Mouse (Mus musculus): ENCODE data around the gene Gm49776. TPM values are rescaled to one million over a fixed set of nuclear protein-coding genes. Genes with fewer than 3 reads are reported as not detected.
A peak's percentile ranks its signal among the peaks of the same experiment; 100 is the strongest.

Gm49776 gene
- total and polyA plus RNA-seq, 2 experiments from 2014 or later: 3.1 TPM; not detected in 1

- Histone ChIP-seq H3K27me3 (ENCODE audit: insufficient read depth, low read length) (no peaks in the 10 kb centered on the region), H3K27ac (peak within 1 kb of the TSS; percentile 92), H3K4me3 (ENCODE audit: low read length) (peak within 1 kb of the TSS; percentile 63), H3K36me3 (ENCODE audit: insufficient read depth, low read length) (peaks cover 14% of the 10 kb centered on the region), H3K4me1 (ENCODE audit: insufficient read depth, low read length) (peaks cover 21% of the 10 kb centered on the region), H3K9ac (replicated peaks; ENCODE audit: low read length) (peak within 1 kb of the TSS; percentile 82), H3K9me3 (ENCODE audit: low read length) (no peaks in the 10 kb centered on the region), H3K4me2 (ENCODE audit: low read depth, low read length) (peak within 1 kb of the TSS; percentile 85)
- no peak for TF ChIP-seq CTCF (IDR thresholded peaks at IDR 0.05; ENCODE audit: low read depth)
- DNase-seq (ENCODE audit: low spot score) (peak; percentile 89), ATAC-seq (peak; percentile 83)
- 1% methylated on average over 61 of the region's 79 CpGs for WGBS
These were observed 23.3 kb downstream of the Gm49776 start, which contains the start of gene Zdhhc8 for GRCm38 (mm10) chr16:18234671-18235388. Zdhhc8 (minus strand) TSS chr16:18235136.

GRCm38 (mm10) chr16:18233919-18234670 is 24.0 kb downstream of the Gm49776 start:
- WGBS: 15% methylated on average over 13 of the region's 13 CpGs
- H3K4me3 ChIP-seq (ENCODE audit: low read length): peak overlapping the region; percentile 63
- ATAC-seq (peak; percentile 16; the same call in 1 of the 2 replicates), DNase-seq (ENCODE audit: low spot score) (no peak)
- H3K9me3 ChIP-seq (ENCODE audit: low read length): no peaks in the 10 kb centered on the region
- no peaks in the 10 kb centered on the region for H3K27me3 ChIP-seq (ENCODE audit: insufficient read depth, low read length)
- no peak for TF ChIP-seq CTCF (IDR thresholded peaks at IDR 0.05; ENCODE audit: low read depth)
- H3K4me2 ChIP-seq (ENCODE audit: low read depth, low read length): peak overlapping the region; percentile 85
- peaks cover 10% of the 10 kb centered on the region for H3K36me3 ChIP-seq (ENCODE audit: insufficient read depth, low read length)
- H3K4me1 ChIP-seq (ENCODE audit: insufficient read depth, low read length): peaks cover 29% of the 10 kb centered on the region
- peak overlapping the region; percentile 92 for H3K27ac ChIP-seq
- peak overlapping the region; percentile 82 for H3K9ac ChIP-seq (replicated peaks; ENCODE audit: low read length)

- ATAC-seq: no peak
These were observed 24.7 kb downstream of the Gm49776 start for GRCm38 (mm10) chr16:18233451-18233850.

DNA sequence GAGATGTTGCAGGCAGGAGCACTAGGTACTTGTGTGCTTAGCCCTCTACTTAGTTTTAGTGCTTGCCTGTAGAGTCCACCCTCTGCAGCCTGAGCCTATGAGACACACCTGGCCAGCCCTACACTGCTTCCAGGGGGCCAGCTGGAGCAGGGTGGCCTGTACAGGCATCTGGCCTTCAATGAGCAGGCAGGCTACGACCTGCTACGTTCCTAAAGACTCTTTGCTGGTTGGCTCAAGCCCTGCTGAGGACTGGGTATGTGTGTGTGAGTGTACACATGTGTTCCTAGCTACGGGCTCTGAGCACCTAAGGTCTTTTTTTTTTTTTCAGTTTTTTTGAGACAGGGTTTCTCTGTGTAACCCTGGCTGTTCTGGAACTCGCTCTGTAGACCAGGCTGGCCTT is 26.7 kb downstream of the Gm49776 start:
- Histone ChIP-seq H3K4me1 (ENCODE audit: insufficient read depth, low read length) (peaks cover 31% of the 10 kb centered on the region), H3K36me3 (ENCODE audit: insufficient read depth, low read length) (peaks cover 18% of the 10 kb centered on the region), H3K9me3 (ENCODE audit: low read length) (no peaks in the 10 kb centered on the region), H3K9ac (replicated peaks; ENCODE audit: low read length) (no peak overlapping the region), H3K4me3 (ENCODE audit: low read length) (no peak overlapping the region), H3K4me2 (ENCODE audit: low read depth, low read length) (no peak overlapping the region), H3K27me3 (ENCODE audit: insufficient read depth, low read length) (no peaks in the 10 kb centered on the region), H3K27ac (no peak overlapping the region)
- DNase-seq (ENCODE audit: low spot score) (no peak), ATAC-seq (no peak)
- TF ChIP-seq CTCF (IDR thresholded peaks at IDR 0.05; ENCODE audit: low read depth): no peak
- WGBS: 86% methylated on average over 4 of the region's 4 CpGs

More at GRCm38 (mm10) chr16:18233451-18233850, 24.7 kb downstream of the Gm49776 start:
- no peaks in the 10 kb centered on the region for H3K9me3 ChIP-seq (ENCODE audit: low read length)
- no peak for DNase-seq (ENCODE audit: low spot score)
- no peak overlapping the region for H3K9ac ChIP-seq (replicated peaks; ENCODE audit: low read length)
- H3K27me3 ChIP-seq (ENCODE audit: insufficient read depth, low read length): no peaks in the 10 kb centered on the region
- peaks cover 6% of the 10 kb centered on the region; the same call in 1 of the 2 replicates for H3K36me3 ChIP-seq (ENCODE audit: insufficient read depth, low read length)
- H3K4me2 ChIP-seq (ENCODE audit: low read depth, low read length): peak overlapping the region; percentile 85
- H3K27ac ChIP-seq: no peak overlapping the region
- H3K4me3 ChIP-seq (ENCODE audit: low read length): no peak overlapping the region
- H3K4me1 ChIP-seq (ENCODE audit: insufficient read depth, low read length): peaks cover 31% of the 10 kb centered on the region
- WGBS: 54% methylated on average over 1 of the region's 1 CpGs
- TF ChIP-seq CTCF (IDR thresholded peaks at IDR 0.05; ENCODE audit: low read depth): no peak

GRCm38 (mm10) chr16:18231047-18231446 is 27.1 kb downstream of the Gm49776 start:
- no peak for TF ChIP-seq CTCF (IDR thresholded peaks at IDR 0.05; ENCODE audit: low read depth)
- no peak for DNase-seq (ENCODE audit: low spot score)
- H3K36me3 ChIP-seq (ENCODE audit: insufficient read depth, low read length): peaks cover 22% of the 10 kb centered on the region
- no peak overlapping the region for H3K4me3 ChIP-seq (ENCODE audit: low read length)
- WGBS: 82% methylated on average over 3 of the region's 3 CpGs
- no peaks in the 10 kb centered on the region for H3K27me3 ChIP-seq (ENCODE audit: insufficient read depth, low read length)
- no peak overlapping the region for H3K27ac ChIP-seq
- no peak overlapping the region for H3K4me2 ChIP-seq (ENCODE audit: low read depth, low read length)
- no peak overlapping the region for H3K9ac ChIP-seq (replicated peaks; ENCODE audit: low read length)
- no peaks in the 10 kb centered on the region for H3K9me3 ChIP-seq (ENCODE audit: low read length)
- no peak for ATAC-seq
- peaks cover 28% of the 10 kb centered on the region for H3K4me1 ChIP-seq (ENCODE audit: insufficient read depth, low read length)

DNA sequence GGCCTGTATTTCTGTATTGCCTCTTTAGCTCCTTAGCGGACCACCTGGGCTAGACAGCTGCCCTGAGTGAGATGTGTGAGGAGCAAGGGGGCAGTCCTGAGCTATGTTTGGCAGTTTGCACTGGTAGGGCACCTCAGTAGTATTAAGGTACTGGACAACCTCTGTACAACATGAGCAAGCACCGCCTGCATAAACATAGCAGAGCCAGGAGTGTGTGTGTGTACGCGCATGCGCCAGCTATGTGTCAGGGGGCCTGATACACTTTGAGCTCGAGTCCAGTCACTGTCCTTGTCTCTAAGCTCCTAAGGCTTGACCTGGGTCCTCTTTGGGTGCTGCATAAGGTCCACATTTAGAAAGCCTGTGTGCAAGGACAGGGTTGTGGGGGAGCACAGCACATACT is 27.5 kb downstream of the Gm49776 start:
- ATAC-seq: no peak
- 91% methylated on average over 6 of the region's 6 CpGs for WGBS
- TF ChIP-seq CTCF (IDR thresholded peaks at IDR 0.05; ENCODE audit: low read depth): no peak
- no peak for DNase-seq (ENCODE audit: low spot score)
- Histone ChIP-seq H3K9ac (replicated peaks; ENCODE audit: low read length) (no peak overlapping the region), H3K4me2 (ENCODE audit: low read depth, low read length) (no peak overlapping the region), H3K4me3 (ENCODE audit: low read length) (no peak overlapping the region), H3K9me3 (ENCODE audit: low read length) (no peaks in the 10 kb centered on the region), H3K4me1 (ENCODE audit: insufficient read depth, low read length) (peaks cover 25% of the 10 kb centered on the region), H3K27ac (no peak overlapping the region), H3K27me3 (ENCODE audit: insufficient read depth, low read length) (no peaks in the 10 kb centered on the region), H3K36me3 (ENCODE audit: insufficient read depth, low read length) (peaks cover 27% of the 10 kb centered on the region)

Data from hindbrain, postnatal 0 days (tissue).